Mouse (Mus musculus) frontal cortex, adult 2 months (tissue): ENCODE results near the gene Zdhhc6. TPM values are rescaled to one million over a fixed set of nuclear protein-coding genes. Genes with fewer than 3 reads are reported as not detected.

Source experiments
- DNase-seq, 2 experiments: peaks; one replicate each; pipeline ENCODE4 v3.0.0; 2022; ENCODE audit warnings: low spot score in 1 of 2; ENCODE audit errors: extremely low spot score in 1 of 2
- polyA plus RNA-seq: library from polyadenylated mRNA; depleted of rRNA; stranded (reverse); fragments of >200 nt; gene quantifications from 2 replicates; pipeline ENCODE4 v1.2.3, GENCODE M21; 2012; rRNA removed

The Zdhhc6 gene
- polyA plus RNA-seq, 1 experiment = 25.3 TPM

DNA sequence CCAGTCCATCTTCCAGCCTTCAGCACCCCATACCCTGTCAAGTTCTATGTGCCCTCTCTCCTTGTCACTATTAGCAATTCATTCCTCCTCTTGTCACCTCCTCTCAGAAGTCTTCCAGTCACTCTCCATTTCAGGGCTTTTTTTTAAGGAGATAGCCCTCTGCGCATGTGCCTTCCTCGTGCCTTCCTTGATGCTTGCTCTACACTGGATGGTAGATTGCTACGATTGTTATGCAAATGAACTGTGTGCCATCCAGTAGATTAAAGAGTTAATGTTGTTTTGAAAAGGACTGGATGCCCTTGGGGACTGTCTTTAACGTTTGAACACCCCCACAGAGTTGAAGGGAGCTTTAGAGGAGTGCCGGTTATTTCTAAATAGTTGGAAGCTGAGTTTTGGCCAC is 89.2 kb downstream of the Zdhhc6 start:
- no peak for DNase-seq

DNA sequence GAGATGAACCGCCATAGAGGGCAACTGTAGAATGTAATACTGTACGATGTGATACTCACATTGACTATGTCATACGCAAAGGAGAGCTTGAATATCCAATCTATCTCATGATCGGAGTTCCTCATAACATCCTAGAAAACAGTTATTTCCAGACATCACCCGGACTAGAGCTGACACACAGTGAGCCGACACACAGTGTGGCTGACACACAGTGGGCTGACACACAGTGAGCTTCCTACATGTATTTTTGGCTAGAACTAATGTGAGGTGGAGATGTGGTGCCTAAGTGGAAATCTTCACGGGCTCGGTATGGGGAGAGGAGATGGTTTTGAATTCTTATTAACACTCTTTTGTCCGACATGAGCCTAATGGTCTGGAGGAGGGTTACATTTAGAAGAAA is 93.6 kb downstream of the Zdhhc6 start:
- no peak for DNase-seq

Other genes starting within 250 kb of the Zdhhc6 start
- 38.3 and 46.9 TPM in 2 replicates for gene Gpam, start 188.8 kb downstream of the Zdhhc6 start, polyA plus RNA-seq
- 0.11 and 0.18 TPM in 2 replicates for gene Tectb, start 135.3 kb downstream of the Zdhhc6 start, polyA plus RNA-seq
- 3.8 and 4.6 TPM in 2 replicates for gene Gucy2g, start 74.8 kb downstream of the Zdhhc6 start, polyA plus RNA-seq
- gene Acsl5, start 64.1 kb downstream of the Zdhhc6 start, polyA plus RNA-seq = 24.2 and 25.8 TPM in 2 replicates
- gene Vti1a, start 263 bp upstream of the Zdhhc6 start, polyA plus RNA-seq = 36.2 and 37.9 TPM in 2 replicates